Mouse (Mus musculus) embryo, embryonic 10 days (tissue): ENCODE results near the gene Col11a2.
A peak's percentile ranks its signal among the peaks of the same experiment; 100 is the strongest.
"Not testable (repeated sequence)": the region's sequence is repeated elsewhere in the genome, so short reads cannot be mapped to it uniquely, and the experiment has no call there.

Source experiments
- DNase-seq: peaks from one replicate; pipeline ENCODE4 v3.0.0-alpha.2; 2015; ENCODE audit warnings: low spot score

Col11a2 gene

GRCm38 (mm10) chr17:34038878-34039561 lies at the start of gene Col11a2:
TSS of gene Col11a2 (plus strand) at chr17:34039437.
- DNase-seq, result no peak

- peak; percentile 94 for DNase-seq
Observed at GRCm38 (mm10) chr17:33991788-33992664, 47.2 kb upstream of the Col11a2 start.

DNA sequence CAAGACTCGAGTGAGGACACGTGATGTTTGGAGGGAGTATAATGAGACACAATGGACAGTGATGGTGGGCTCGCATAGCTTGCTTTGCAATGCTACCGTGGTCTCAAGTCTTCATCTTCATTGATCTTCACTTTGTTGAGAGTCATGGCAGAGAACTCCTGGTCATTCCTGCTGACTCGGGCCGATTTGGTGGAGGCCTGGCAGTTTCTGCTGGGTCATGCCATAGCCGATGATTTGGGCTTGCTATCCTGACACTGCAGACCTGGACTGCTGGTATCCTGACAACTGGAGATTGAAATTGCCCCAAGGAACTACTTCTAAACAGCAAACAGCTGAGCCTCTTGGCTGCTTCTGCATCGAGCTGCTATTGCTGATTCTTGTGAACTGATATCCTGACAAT lies 44.3 kb upstream of the Col11a2 start:
- no peak for DNase-seq

GRCm38 (mm10) chr17:33995651-33996050 lies 43.6 kb upstream of the Col11a2 start:
- DNase-seq, result no peak

- DNase-seq, result not testable (repeated sequence)
Observed at GRCm38 (mm10) chr17:33997025-33997424, 42.2 kb upstream of the Col11a2 start.

DNA sequence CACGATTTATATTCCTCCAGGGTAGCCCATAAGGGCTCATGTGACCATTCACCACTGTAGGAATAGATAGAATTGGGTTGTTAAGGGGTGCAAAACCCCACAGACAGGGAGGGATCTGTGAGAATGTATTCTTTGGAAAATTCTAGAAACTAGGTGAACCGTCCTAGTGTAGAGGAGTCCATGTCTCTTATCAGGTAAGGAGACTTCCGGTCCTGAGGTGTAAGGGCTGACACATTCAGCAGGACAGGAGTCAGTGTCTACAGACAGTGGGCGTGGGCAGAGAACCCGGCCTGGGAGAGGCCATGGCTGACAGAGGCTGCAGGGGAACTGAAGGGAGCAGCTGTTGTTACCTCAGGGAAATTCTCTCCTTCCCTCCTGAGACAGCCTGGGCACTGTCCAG lies 40.5 kb upstream of the Col11a2 start:
- DNase-seq, result not testable (repeated sequence)

- no peak for DNase-seq
Observed at GRCm38 (mm10) chr17:33999341-34000149, 39.7 kb upstream of the Col11a2 start.

GRCm38 (mm10) chr17:34000150-34000537 lies 39.1 kb upstream of the Col11a2 start, which contains the start of gene H2-K1:
TSS of gene H2-K1 (minus strand) at chr17:34000347.
- DNase-seq, result peak; percentile 87

- DNase-seq, result not testable (repeated sequence)
Observed at GRCm38 (mm10) chr17:34000796-34001195, 38.4 kb upstream of the Col11a2 start.

GRCm38 (mm10) chr17:34003426-34003825 lies 35.8 kb upstream of the Col11a2 start:
- DNase-seq, result peak; percentile 59

DNA sequence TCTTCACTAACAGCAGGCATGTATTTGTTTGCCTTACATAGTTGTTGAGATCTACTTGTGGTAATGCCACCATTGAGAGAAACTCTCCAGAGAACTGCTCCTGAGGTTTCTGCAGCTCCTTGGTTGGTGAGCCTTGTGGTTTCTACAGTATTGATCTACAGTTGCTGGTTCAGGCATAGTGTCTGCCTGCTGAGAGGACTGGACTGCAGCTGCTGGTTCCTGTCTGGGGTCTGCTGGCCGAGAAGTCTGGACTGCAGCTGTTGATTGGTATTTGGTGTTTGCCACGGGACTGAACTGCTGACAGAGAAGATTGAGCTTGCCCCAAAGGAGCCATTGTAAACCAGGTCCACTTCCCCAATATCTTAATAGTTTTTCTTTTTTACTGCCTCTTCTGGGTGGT lies 32.7 kb upstream of the Col11a2 start:
- DNase-seq, result no peak

DNA sequence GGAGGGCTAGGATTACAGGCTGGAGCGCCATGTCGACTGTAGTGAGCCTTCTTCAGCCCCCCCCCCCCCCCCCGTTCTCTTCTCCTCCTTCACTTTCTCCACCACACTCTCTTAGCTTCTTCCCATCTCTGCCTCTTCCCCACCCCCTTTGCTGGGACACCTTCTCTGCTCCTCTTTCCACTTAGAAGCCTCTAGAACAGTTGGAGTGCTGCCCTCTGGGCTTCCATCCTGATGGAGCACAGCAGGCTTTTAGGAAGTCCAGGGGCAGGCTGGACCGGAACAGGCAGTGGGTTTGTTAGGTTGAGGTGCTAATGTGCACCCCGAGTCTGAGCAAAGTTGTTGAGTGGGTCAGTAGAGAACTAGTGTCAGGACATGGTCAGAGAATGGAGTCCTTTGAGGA lies 29.1 kb upstream of the Col11a2 start:
- DNase-seq, result no peak

DNA sequence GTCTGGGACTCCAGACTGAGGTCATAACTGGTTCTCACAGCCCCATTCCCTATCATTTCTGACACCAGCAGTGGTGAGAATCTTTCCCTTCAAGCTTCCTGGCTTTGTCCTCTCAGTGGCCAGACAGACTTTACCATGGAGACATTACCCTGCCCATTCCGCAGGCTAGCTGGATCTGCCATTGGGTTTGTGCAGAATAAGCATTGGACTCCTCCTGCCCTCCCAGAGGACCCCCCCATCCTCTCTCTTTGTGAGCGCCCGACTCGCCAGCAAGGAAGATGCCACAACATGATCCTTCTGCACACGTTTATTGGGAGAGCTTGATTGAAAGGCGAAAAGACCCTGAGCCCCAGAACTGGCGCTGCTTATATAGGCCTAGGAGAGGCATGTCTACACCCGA lies 25.8 kb upstream of the Col11a2 start:
- no peak for DNase-seq

GRCm38 (mm10) chr17:34021539-34022413 lies 17.5 kb upstream of the Col11a2 start:
- DNase-seq, result no peak

DNA sequence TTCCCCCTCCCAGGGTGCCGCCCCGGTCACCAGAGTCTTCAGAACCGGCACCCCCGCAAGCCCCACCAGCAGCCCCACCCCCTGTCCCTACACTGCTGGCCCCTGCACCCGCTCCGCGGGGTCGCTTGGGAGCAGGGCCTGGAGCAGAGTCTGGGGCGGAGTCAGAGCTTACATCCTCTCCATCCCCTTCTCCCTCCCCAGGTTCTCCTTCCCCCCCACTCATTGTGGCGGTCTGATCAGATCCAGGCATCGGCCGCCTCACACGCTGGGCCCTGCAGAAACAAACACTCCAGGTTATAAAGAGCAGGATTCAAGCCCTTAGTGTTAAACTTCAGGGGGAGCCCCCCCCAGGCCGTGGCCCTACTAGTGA lies 16.8 kb upstream of the Col11a2 start:
- no peak for DNase-seq

GRCm38 (mm10) chr17:34022987-34023386 lies 16.2 kb upstream of the Col11a2 start:
- DNase-seq, result no peak

- no peak for DNase-seq
Observed at GRCm38 (mm10) chr17:34023678-34024077, 15.6 kb upstream of the Col11a2 start.

- peak; percentile 94 for DNase-seq
Observed at GRCm38 (mm10) chr17:34024317-34024821, 14.9 kb upstream of the Col11a2 start, which contains the start of gene Ring1. TSS of gene Ring1 (minus strand) at chr17:34024680.

GRCm38 (mm10) chr17:34024861-34025755 lies 14.1 kb upstream of the Col11a2 start:
- DNase-seq, result peak; percentile 69

DNA sequence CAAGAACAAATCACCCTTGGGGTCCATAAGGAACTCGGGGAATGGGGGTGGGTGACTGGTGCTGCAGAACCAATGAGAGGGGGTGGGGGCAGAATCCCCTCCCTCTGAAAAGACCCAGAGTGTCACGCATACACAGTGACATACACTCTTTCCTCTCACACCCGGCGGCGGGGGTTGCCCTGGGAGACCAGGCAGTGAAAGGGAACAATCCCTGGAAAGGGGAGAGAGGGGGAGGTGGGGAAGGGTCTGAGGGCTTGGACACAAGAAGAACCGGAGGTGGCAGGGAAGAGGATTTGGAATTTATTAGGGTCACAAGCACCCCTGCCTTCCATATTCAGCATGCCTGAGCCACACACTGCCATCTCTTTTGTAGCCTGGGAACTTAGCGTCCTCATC lies 13.5 kb upstream of the Col11a2 start:
- peak; percentile 85 for DNase-seq
